Mouse (Mus musculus): ENCODE measurements around the gene Agpat3.

- TF ChIP-seq CTCF (IDR thresholded peaks at IDR 0.05; ENCODE audit: low read depth, low read length): no peak
- TF ChIP-seq POLR2A (IDR thresholded peaks at IDR 0.05; ENCODE audit: extremely low read depth, insufficient read depth, low read length): no peak
Measured at GRCm38 (mm10) chr10:78348211-78348610, 4.1 kb downstream of the Agpat3 start.
